Mouse (Mus musculus) neural tube, embryonic 15.5 days (tissue): ENCODE measurements around the gene Mgam. TPM values are rescaled to one million over a fixed set of nuclear protein-coding genes. Genes with fewer than 3 reads are reported as not detected.
"Not testable (repeated sequence)": the region's sequence is repeated elsewhere in the genome, so short reads cannot be mapped to it uniquely, and the experiment has no call there.

Experiments
- ATAC-seq: fragments of 200-750 bp; cut with Nextera tagmentation; 2 replicates; pipeline ENCODE4 v1.8.0; 2017; ENCODE audit warnings: mild to moderate bottlenecking, moderate TSS enrichment, moderate library complexity; ENCODE audit not compliant: low FRiP score
- H3K27ac ChIP-seq: fragments of 300-500 bp; sonication (generic); replicated peaks from 2 replicates; pipeline ENCODE4 v1.5.1; 2015; ENCODE audit warnings: mild to moderate bottlenecking, inconsistent platforms
- H3K27me3 ChIP-seq: fragments of 300-500 bp; sonication (generic); replicated peaks from 2 replicates; pipeline ENCODE4 v1.6.1; 2015; ENCODE audit warnings: inconsistent platforms
- H3K36me3 ChIP-seq: fragments of 300-500 bp; sonication (generic); 2 replicates; pipeline ENCODE4 v1.6.1; 2015; ENCODE audit warnings: inconsistent platforms
- H3K4me1 ChIP-seq: fragments of 300-500 bp; sonication (generic); 2 replicates; pipeline ENCODE4 v1.6.1; 2015; ENCODE audit warnings: inconsistent platforms
- H3K4me2 ChIP-seq: fragments of 300-500 bp; sonication (generic); 2 replicates; pipeline ENCODE4 v1.6.1; 2015; ENCODE audit warnings: inconsistent platforms, mild to moderate bottlenecking, moderate library complexity
- H3K4me3 ChIP-seq: fragments of 300-500 bp; sonication (generic); replicated peaks from 2 replicates; pipeline ENCODE4 v1.5.1; 2015; ENCODE audit warnings: mild to moderate bottlenecking, inconsistent platforms
- H3K9ac ChIP-seq: fragments of 300-500 bp; sonication (generic); replicated peaks from 2 replicates; pipeline ENCODE4 v1.6.1; 2015; ENCODE audit warnings: mild to moderate bottlenecking, inconsistent platforms
- H3K9me3 ChIP-seq: fragments of 300-500 bp; sonication (generic); replicated peaks from 2 replicates; pipeline ENCODE4 v1.6.1; 2016; ENCODE audit warnings: inconsistent platforms
- WGBS: fragments of 180-500 bp; shearing (Covaris S2); methylation state at CpG from one replicate; pipeline ENCODE4 v1.1.7; 2015; ENCODE audit warnings: mixed read lengths; 5-methylcytosine and 5-hydroxymethylcytosine counted together
- polyA plus RNA-seq: library from polyadenylated mRNA; unstranded; fragments of >200 nt; fragmentation: Nextera tagmentation; extraction: Ambion mirVana; gene quantifications from 2 replicates; pipeline ENCODE4 v1.2.1, GENCODE M21; 2015

The Mgam gene
- polyA plus RNA-seq, 1 experiment from 2014 or later, result 0.20 TPM

DNA sequence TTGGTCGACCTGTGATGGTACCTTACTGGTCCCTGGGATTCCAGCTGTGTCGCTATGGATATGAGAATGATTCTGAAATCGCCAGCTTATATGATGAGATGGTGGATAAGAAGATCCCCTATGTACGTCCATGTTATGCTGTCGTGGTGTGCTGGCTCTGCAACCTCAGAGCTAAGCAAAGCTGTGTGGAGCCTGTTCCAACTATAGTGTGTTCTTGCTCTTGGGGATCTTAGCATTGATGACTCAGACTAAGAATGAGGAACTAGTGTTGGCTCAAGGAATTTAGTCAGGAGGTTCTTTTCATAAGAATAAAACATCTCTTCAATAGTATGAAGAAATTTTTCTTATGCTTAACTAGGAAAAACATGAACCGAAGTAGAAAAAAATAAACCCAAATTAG is 120.4 kb downstream of the Mgam start:
- H3K4me1 ChIP-seq, H3K9ac ChIP-seq, H3K4me3 ChIP-seq, H3K4me2 ChIP-seq, ATAC-seq, H3K27me3 ChIP-seq, H3K9me3 ChIP-seq, H3K27ac ChIP-seq, H3K36me3 ChIP-seq: not testable (repeated sequence)
- 90% methylated on average over 6 of the region's 6 CpGs for WGBS

DNA sequence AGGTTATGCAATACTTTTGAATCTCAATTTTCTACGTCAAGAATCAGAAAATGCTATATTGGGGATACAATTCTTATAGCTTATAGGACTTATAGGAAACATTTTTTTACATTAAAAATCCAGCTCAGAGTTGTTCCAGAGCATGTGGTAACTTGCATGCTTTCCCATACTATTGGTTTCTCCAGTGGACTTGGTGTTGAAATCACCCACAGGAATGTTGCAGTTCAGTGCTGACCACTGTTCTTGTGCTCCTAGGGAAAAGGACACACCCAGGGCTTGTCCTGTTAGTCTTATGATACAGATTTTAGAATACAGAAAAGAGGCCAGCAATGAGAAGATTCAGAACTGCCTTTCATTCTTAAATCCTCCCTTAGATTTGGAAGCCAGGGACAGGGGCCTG is 127.3 kb downstream of the Mgam start:
- Histone ChIP-seq H3K27me3 (no peaks in the 10 kb centered on the region), H3K4me3 (no peak overlapping the region), H3K9me3 (no peaks in the 10 kb centered on the region), H3K4me1 (no peaks in the 10 kb centered on the region), H3K36me3 (no peaks in the 10 kb centered on the region), H3K27ac (no peak overlapping the region), H3K4me2 (no peak overlapping the region), H3K9ac (no peak overlapping the region)
- no peak for ATAC-seq
- WGBS, result 89% methylated on average over 1 of the region's 1 CpGs

DNA sequence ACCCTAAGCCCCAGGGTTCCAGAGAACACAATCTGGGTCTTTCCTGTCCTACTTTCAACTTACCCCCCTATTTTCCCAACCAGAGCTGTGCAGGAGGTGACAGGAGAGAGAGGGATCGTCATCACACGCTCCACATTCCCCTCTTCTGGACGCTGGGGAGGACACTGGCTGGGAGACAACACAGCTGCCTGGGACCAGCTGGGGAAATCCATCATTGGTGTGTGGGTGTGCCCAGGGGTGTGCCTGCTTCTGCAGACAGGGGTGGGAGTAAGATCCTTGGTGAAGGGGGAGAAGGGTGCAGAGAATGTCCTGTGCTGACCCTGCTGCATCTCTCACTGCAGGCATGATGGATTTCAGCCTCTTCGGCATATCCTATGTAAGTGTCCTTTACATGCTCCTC is 128.7 kb downstream of the Mgam start:
- H3K4me2 ChIP-seq, H3K27me3 ChIP-seq, H3K27ac ChIP-seq, H3K9me3 ChIP-seq, H3K4me3 ChIP-seq, H3K9ac ChIP-seq, H3K36me3 ChIP-seq, ATAC-seq, H3K4me1 ChIP-seq: not testable (repeated sequence)
- WGBS, result 78% methylated on average over 4 of the region's 4 CpGs

DNA sequence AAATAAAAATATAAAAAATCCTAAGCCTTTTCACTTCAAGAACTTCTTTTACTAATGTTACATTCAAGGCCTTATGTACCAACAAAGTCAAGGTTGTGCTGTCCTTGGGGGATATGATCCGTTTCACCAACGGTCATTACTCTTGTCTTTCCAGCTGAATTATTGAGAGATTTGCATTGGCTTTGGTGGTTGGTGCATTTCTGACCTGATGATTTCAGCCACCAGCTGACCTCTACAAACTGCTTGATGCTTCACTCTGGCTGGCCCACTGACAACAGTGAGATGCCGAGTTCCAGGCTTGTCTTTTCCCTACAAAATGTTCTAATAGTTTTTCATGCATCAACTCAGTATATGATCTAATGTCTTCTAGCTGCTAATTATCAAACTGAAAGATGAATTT is 146.0 kb downstream of the Mgam start:
- 87% methylated on average over 3 of the region's 3 CpGs for WGBS
- no peak for ATAC-seq
- H3K9me3 ChIP-seq, result no peaks in the 10 kb centered on the region
- no peak overlapping the region for H3K4me3 ChIP-seq
- H3K27ac ChIP-seq, result no peak overlapping the region
- no peak overlapping the region for H3K4me2 ChIP-seq
- H3K27me3 ChIP-seq, result no peaks in the 10 kb centered on the region
- H3K36me3 ChIP-seq, result no peaks in the 10 kb centered on the region
- H3K9ac ChIP-seq, result no peak overlapping the region
- H3K4me1 ChIP-seq, result no peaks in the 10 kb centered on the region

DNA sequence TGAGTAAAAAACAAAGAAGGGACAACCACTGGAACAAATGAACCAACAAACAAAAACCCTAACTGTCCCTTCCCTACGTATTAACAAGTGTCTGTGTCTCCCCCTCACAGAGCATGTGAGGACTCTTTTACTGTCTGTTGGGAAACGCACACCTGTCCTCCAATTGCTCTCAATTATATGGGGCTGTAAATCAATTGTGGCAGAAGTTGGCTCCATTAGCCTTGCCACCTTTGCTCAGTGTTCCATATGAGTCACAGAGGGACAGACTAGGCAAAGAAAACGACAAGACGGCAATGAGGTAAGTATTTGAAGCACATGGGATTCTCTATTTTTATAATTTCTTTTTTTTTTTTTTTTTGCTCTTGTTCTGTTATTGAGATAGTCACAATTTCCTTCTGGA is 149.8 kb downstream of the Mgam start:
- no peak overlapping the region for H3K9ac ChIP-seq
- H3K27ac ChIP-seq, result no peak overlapping the region
- no peaks in the 10 kb centered on the region for H3K9me3 ChIP-seq
- H3K36me3 ChIP-seq, result no peaks in the 10 kb centered on the region
- WGBS, result 48% methylated on average over 4 of the region's 4 CpGs
- no peak overlapping the region for H3K4me2 ChIP-seq
- no peak for ATAC-seq
- no peaks in the 10 kb centered on the region for H3K4me1 ChIP-seq
- no peak overlapping the region for H3K4me3 ChIP-seq
- H3K27me3 ChIP-seq, result no peaks in the 10 kb centered on the region

DNA sequence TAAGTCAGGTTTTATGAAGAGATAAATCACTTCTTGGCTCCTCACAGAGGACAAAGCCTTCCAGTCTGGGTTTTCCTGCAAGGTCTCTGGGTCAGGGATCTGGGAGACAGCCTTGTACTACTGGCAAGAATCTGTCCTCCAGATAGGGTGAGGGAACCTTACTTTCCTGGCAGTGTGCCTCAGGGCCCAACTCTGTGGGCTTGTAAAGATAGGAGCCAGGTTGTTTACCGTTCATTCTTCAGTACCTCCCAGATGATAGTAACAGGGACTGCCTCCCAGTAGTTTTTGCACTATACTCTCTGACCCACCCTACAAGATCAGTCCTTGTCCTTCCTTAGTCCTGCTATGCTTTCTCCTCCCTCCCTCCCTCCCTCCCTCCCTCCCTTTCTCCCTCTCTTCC is 155.0 kb downstream of the Mgam start:
- H3K4me3 ChIP-seq, result no peak overlapping the region
- no peaks in the 10 kb centered on the region for H3K27me3 ChIP-seq
- H3K36me3 ChIP-seq, result no peaks in the 10 kb centered on the region
- H3K9me3 ChIP-seq, result no peaks in the 10 kb centered on the region
- H3K27ac ChIP-seq, result no peak overlapping the region
- H3K4me1 ChIP-seq, result no peaks in the 10 kb centered on the region
- 74% methylated on average over 1 of the region's 1 CpGs for WGBS
- ATAC-seq, result no peak
- no peak overlapping the region for H3K9ac ChIP-seq
- no peak overlapping the region for H3K4me2 ChIP-seq

DNA sequence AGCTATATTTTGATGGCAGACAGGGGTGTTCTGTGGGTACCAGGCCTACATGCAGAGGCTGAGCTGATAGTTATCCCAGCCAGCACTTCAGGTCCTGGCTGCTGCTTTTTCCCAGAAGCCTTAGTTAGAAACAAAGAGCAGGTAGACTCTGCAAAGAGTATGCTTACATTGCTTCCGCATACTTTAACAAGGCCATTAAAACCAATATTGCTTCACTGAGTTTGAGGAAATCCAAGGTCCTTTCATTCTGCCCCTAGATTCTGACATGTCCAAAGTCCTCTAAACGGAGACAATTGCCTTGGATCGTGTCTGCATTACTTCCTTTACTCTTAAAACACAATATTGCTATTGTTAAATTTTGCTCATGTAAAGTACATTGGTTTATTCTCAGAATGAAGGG is 155.7 kb downstream of the Mgam start:
- Histone ChIP-seq H3K4me3 (no peak overlapping the region), H3K27ac (no peak overlapping the region), H3K4me2 (no peak overlapping the region), H3K9ac (no peak overlapping the region), H3K36me3 (no peaks in the 10 kb centered on the region), H3K27me3 (no peaks in the 10 kb centered on the region), H3K4me1 (no peaks in the 10 kb centered on the region), H3K9me3 (no peaks in the 10 kb centered on the region)
- 89% methylated on average over 3 of the region's 3 CpGs for WGBS
- ATAC-seq, result no peak

DNA sequence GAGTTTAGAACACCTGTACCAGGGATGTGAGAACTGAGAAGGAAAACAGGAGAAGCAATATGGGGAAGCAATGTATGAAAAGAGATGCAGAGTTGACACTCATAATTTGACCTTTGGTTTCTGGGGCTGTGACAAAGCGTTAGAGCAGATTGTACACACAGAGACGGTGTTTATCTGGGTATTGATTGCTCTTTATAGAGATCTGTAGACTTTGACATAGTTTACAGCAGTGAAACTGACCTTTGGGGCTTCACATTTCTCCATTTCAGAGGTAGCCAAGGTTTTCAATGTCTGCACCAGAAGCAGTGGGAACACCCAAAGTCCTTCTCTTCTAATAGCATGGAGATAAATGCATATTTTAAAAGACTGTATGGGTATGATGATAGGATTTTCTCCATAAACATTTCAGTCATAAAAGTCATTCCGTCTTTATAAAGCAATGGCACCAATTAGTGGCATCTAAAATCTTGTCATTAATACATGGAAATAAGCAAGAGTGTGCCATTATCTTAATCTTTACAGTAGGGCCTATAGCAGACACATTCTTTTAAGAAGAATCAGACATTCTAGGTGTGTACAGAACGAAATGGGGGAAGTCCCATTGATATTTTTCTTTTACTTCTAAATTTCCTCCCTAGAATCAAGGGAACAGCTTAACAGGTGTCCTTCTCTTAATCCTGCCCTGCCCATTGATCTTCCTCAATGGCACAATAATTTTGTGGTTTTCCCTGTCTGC is 166.6 kb downstream of the Mgam start:
- no peaks in the 10 kb centered on the region for H3K36me3 ChIP-seq
- H3K4me1 ChIP-seq, result no peaks in the 10 kb centered on the region
- WGBS, result 76% methylated on average over 4 of the region's 4 CpGs
- H3K4me2 ChIP-seq, result no peak overlapping the region
- no peak overlapping the region for H3K4me3 ChIP-seq
- H3K9me3 ChIP-seq, result no peaks in the 10 kb centered on the region
- ATAC-seq, result no peak
- H3K27me3 ChIP-seq, result no peaks in the 10 kb centered on the region
- H3K9ac ChIP-seq, result no peak overlapping the region
- no peak overlapping the region for H3K27ac ChIP-seq

DNA sequence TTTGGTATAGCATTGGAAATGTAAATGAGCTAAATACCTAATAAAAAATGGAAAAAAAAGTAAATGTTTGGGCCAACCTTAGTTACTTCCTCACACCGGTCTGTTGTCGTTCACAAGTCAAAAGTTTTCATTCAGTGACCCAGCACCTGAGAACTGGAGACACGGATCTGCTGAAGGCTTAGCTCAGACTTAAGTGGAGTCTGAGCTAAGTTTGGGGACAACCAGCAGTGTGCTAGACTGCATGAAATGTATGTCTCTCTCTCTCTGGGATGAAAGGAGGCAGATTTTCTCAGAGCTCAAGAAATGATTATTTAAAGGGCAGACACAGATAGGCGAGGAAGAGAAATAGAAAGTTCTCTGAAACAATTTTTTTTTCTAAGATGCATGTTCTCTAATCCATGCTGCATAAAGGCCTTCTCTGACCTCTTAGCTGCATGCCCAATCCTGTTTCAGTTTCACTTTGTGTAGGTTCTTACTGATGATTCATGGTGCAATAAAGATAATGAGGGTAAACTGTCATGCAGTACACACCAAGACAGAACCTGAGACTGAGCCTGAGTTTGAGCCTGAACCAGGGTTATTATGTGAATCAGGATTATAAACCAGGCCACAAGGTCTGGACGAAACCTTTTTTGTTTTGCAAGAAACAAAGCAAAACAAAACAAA is 189.7 kb downstream of the Mgam start:
- H3K4me1 ChIP-seq, result no peaks in the 10 kb centered on the region
- 87% methylated on average over 5 of the region's 5 CpGs for WGBS

More for the DNA sequence above, 189.7 kb downstream of the Mgam start:
- Histone ChIP-seq H3K9ac (no peak overlapping the region), H3K4me3 (no peak overlapping the region), H3K9me3 (no peaks in the 10 kb centered on the region), H3K4me2 (no peak overlapping the region), H3K27ac (no peak overlapping the region), H3K27me3 (no peaks in the 10 kb centered on the region), H3K36me3 (no peaks in the 10 kb centered on the region)
- no peak for ATAC-seq

Other genes with a start within 250 kb of the Mgam start
- gene E330009J07Rik, start 192.7 kb upstream of the Mgam start, polyA plus RNA-seq, result 12.7 and 14.8 TPM in 2 replicates
- gene Wee2, start 189.7 kb upstream of the Mgam start, polyA plus RNA-seq, result 0.08 and 0.15 TPM in 2 replicates
- 96.3 and 118 TPM in 2 replicates for gene Ssbp1, start 157.5 kb upstream of the Mgam start, polyA plus RNA-seq
- not detected in 2 replicates for gene Tas2r137, start 137.6 kb upstream of the Mgam start, polyA plus RNA-seq
- gene Tas2r108, start 135.3 kb upstream of the Mgam start, polyA plus RNA-seq, result not detected in 2 replicates
- gene Prss37, start 109.3 kb upstream of the Mgam start, polyA plus RNA-seq, result not detected in 2 replicates
- 0.17 and 0.37 TPM in 2 replicates for gene Olfr461, start 73.8 kb upstream of the Mgam start, polyA plus RNA-seq
- gene Olfr460, start 59.3 kb upstream of the Mgam start, polyA plus RNA-seq, result not detected in 2 replicates
- gene Clec5a, start 43.0 kb upstream of the Mgam start, polyA plus RNA-seq, result 0.96 and 1.3 TPM in 2 replicates
- gene Tas2r138, start 15.5 kb upstream of the Mgam start, polyA plus RNA-seq, result not detected in 2 replicates